12 mouse cellular contexts compared by ENCODE assay signal in the genomic region with DNA sequence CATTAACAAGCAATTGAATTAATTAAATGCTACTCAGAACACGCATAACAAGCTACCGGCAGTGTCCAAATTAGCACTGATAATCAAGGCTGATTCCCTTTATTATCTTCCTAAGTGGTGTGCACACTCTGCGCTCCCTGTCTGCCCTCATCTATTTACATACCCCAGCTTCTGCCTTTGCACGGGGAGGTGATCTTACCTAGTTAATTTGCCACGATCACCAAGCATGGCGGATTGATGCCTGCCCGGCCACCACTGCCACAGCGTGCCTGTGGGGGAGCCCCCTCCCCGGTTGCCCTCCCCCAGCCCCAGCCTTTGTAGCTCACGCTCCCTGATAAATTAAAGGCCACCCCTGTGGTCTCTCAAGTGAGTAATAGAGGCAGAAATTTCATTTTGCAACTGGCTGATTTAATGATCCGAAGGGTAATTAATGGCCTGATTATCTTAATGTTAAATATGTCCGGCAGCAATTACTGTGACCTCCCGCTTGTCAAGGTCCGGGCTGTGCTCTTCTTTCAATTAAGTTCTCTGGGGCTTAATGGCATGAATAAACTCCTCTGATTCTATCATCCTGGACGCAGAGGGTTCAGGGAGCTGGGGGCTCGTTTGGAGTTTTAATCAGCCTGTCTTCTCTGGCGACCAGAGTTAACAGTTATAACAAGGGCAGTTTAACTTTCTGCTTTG.
DNase-seq lines count a peak whose midpoint lies in the region; ATAC-seq lines count a peak whose summit lies in the region.
"Had no signal": no experiment of that assay in that cellular context is flagged by ENCODE, and none has a peak within 500 bp of the region (broad histone marks: within the 10 kb centered on the region; RNA-seq: fewer than 3 reads in every experiment).

No protein-coding gene starts in this region.

- H3K27me3 ChIP-seq in embryonic facial prominence, embryonic 14.5 days (replicated peaks; ENCODE audit: control insufficient read depth, insufficient read depth, low read length): no peaks in the 10 kb centered on the region
- peaks cover 34% of the 10 kb centered on the region for H3K27me3 ChIP-seq in hindbrain, embryonic 13.5 days
- H3K27me3 ChIP-seq in midbrain, embryonic 12.5 days: peaks cover 11% of the 10 kb centered on the region; the same call in 1 of the 2 replicates
- H3K27me3 ChIP-seq: Patski had no signal

- H3K4me1 ChIP-seq in embryonic facial prominence, embryonic 14.5 days (ENCODE audit: control insufficient read depth, insufficient read depth, low read length): peaks cover 24% of the 10 kb centered on the region
- H3K4me1 ChIP-seq in hindbrain, embryonic 13.5 days (replicated peaks): peaks cover 58% of the 10 kb centered on the region
- peaks cover 38% of the 10 kb centered on the region for H3K4me1 ChIP-seq in midbrain, embryonic 12.5 days

- H3K36me3 ChIP-seq in embryonic facial prominence, embryonic 14.5 days (ENCODE audit: control insufficient read depth, insufficient read depth, low read length): peaks cover 6% of the 10 kb centered on the region; the same call in 1 of the 2 replicates
- H3K36me3 ChIP-seq in hindbrain, embryonic 13.5 days: peaks cover 16% of the 10 kb centered on the region
- peaks cover 6% of the 10 kb centered on the region for H3K36me3 ChIP-seq in midbrain, embryonic 12.5 days

- H3K9ac ChIP-seq in embryonic facial prominence, embryonic 14.5 days (ENCODE audit: low read depth, low read length): no peak overlapping the region
- no peak overlapping the region for H3K9ac ChIP-seq in hindbrain, embryonic 13.5 days
- no peak overlapping the region for H3K9ac ChIP-seq in midbrain, embryonic 12.5 days (replicated peaks)

- intact Hi-C loops in gastrocnemius, postnatal 36 days (cut with DNase I): no loop called here
- intact Hi-C loops in left cerebral cortex, postnatal 36 days (cut with DNase I): loop anchor here (5.0 kb wide), 1 partner anchor 94 kb away; no protein-coding TSS in a partner anchor

- peak; percentile 38; the same call in 1 of the 2 replicates for ATAC-seq in embryonic facial prominence, embryonic 14.5 days (ENCODE audit: low read depth)
- ATAC-seq in hindbrain, embryonic 13.5 days (ENCODE audit: low FRiP score): peak; percentile 59
- ATAC-seq in midbrain, embryonic 12.5 days (ENCODE audit: low FRiP score, low read depth): peak; percentile 67
- ATAC-seq: Patski had no signal

- WGBS in embryonic facial prominence, embryonic 14.5 days: 50% methylated on average over 17 of the region's 17 CpGs
- WGBS in hindbrain, embryonic 13.5 days: 22% methylated on average over 17 of the region's 17 CpGs
- WGBS in midbrain, embryonic 12.5 days: 39% methylated on average over 17 of the region's 17 CpGs

- peak; percentile 16 for DNase-seq in MN1 (ENCODE audit: low spot score)
- DNase-seq in embryonic facial prominence, embryonic 14.5 days (ENCODE audit: low spot score): peak; percentile 51
- DNase-seq in gastrocnemius, postnatal 36 days: no peak
- DNase-seq in gastrocnemius, postnatal 4 days (ENCODE audit: low spot score in 2 of 2): no peak
- DNase-seq in left cerebral cortex, postnatal 36 days (ENCODE audit: low spot score in 2 of 2): no peak
- no peak for DNase-seq in testis, postnatal 14 days (ENCODE audit: low spot score)
- DNase-seq: adrenal gland, postnatal 14 days; kidney, adult 18-20 months; thymus, postnatal 14 days had no signal

- H3K4me3 ChIP-seq in embryonic facial prominence, embryonic 14.5 days (ENCODE audit: low read depth, low read length): no peak overlapping the region
- no peak overlapping the region for H3K4me3 ChIP-seq in hindbrain, embryonic 13.5 days
- H3K4me3 ChIP-seq in midbrain, embryonic 12.5 days: no peak overlapping the region

- no peak overlapping the region for H3K27ac ChIP-seq in embryonic facial prominence, embryonic 14.5 days (replicated peaks; ENCODE audit: low read depth, low read length)
- 0 out of 2 replicates have a peak overlapping the region, but pooled peaks have one; percentile 42 for H3K27ac ChIP-seq in hindbrain, embryonic 13.5 days
- peak overlapping the region; percentile 35; the same call in 1 of the 2 replicates for H3K27ac ChIP-seq in midbrain, embryonic 12.5 days (replicated peaks)

- H3K4me2 ChIP-seq in embryonic facial prominence, embryonic 14.5 days (ENCODE audit: low read depth, low read length): 0 out of 2 replicates have a peak overlapping the region, but pooled peaks have one; percentile 31
- peak overlapping the region; percentile 26; the same call in 1 of the 2 replicates for H3K4me2 ChIP-seq in hindbrain, embryonic 13.5 days
- no peak overlapping the region for H3K4me2 ChIP-seq in midbrain, embryonic 12.5 days (replicated peaks)

- H3K9me3 ChIP-seq in embryonic facial prominence, embryonic 14.5 days (ENCODE audit: control insufficient read depth, low read length): no peaks in the 10 kb centered on the region
- H3K9me3 ChIP-seq in hindbrain, embryonic 13.5 days: no peaks in the 10 kb centered on the region
- H3K9me3 ChIP-seq in midbrain, embryonic 12.5 days: no peaks in the 10 kb centered on the region

Comparison
In these comparisons a context has a peak if more than half of its experiments do, and no peak if none do; other contexts are left out.
1. DNase-seq: peak in MN1 (single experiment) and embryonic facial prominence, embryonic 14.5 days (single experiment); none in gastrocnemius, postnatal 36 days (0 of 2), gastrocnemius, postnatal 4 days (0 of 2), left cerebral cortex, postnatal 36 days (0 of 2) and testis, postnatal 14 days (single experiment).
2. Peak in every context shown above with its lines, with median percentiles within 50 percentile points of each other: ATAC-seq.